Mouse (Mus musculus): ENCODE results near the gene Zfp354b.

Zfp354b gene

DNA sequence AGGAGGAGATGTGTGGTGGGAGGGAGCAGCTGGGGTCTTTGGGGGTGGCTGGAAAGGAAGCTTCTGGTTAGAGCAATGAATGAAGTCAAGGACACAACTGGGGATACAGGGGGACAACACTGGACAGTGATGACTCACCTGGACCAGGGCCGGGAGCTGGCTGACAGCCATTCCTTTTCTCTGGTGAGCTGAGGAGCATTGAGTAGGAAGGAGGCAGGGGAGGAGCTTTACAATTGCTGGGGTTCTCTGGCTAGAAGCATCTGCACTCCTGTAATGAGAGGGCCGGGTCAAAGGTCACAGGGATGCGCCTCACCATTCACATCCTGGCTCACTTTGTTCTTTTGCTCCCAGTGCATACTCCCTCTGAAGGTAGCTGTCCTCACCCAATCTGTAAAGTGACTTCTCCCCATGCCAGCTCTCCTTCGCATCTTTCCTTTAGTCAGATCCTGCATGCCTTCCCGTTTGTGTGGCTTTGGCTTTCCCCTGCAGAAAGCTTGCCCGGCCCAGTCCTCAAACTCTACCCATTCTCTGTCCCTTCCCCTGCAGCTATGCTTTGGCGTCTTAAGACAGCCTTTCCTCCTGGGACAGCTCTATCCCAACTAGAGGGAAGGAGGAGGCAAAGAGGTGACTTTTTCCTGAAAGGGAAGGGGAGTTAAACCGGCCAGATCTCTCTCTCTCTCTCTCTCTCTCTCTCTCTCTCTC, 45.1 kb downstream of the Zfp354b start:
- no peak for DNase-seq (ENCODE audit: low spot score in 2 of 2)

DNA sequence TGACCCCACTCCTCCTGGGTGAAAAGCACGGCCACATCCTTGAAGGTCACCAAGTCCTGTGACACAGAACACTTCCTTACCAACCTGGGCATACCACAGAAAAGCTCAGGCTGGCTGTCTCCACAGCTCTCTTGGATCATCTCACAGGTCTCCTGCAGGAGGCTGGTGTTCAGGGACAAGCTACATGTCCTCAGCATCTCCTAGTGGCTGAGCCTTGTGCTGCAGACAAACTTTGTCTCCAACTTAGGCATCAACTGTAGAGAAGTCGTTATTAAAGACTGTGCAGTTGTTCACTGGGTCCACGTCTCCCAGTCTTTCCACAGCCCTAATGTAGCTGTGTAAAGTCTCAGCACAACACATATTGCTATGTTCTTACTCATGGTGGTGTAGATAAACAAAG, 47.7 kb downstream of the Zfp354b start:
- no peak for DNase-seq (ENCODE audit: low spot score in 2 of 2)

GRCm38 (mm10) chr11:50878641-50879040, 52.8 kb downstream of the Zfp354b start:
- DNase-seq (ENCODE audit: low spot score in 2 of 2) = no peak

Measured in frontal cortex, postnatal 14 days (tissue).